ENCODE assay signal across 22 mouse cellular contexts in the genomic region with DNA sequence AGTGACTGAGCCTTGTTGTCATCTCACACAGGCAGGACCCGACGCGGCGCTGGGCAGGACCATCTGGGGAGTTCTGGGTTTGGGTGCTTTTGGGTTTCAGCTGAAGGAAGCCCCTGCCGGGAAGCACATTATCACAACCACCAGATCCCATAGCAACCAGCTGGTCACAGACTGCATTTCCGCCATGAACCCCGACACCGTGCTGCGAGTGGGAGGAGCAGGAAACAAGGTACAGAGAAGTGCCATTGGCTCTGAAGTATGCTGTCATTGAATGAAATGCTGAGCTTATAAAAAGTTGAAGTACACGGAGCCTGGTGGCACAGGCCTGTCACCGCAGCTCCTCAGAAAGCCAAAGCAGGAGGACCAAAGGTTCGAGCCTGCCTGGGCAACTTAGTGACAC. TPM values are rescaled to one million over a fixed set of nuclear protein-coding genes. Genes with fewer than 3 reads are reported as not detected.
DNase-seq lines count a peak whose midpoint lies in the region; ATAC-seq lines count a peak whose summit lies in the region.
"Had no signal": no experiment of that assay in that cellular context is flagged by ENCODE, and none has a peak within 500 bp of the region (broad histone marks: within the 10 kb centered on the region; RNA-seq: fewer than 3 reads in every experiment).

No protein-coding gene starts in this region.

- H3K27me3 ChIP-seq in midbrain, embryonic 11.5 days (ENCODE audit: control insufficient read depth, insufficient read depth, low read length), result no peaks in the 10 kb centered on the region
- no peaks in the 10 kb centered on the region for H3K27me3 ChIP-seq in midbrain, embryonic 15.5 days (replicated peaks)
- H3K27me3 ChIP-seq in liver, embryonic 15.5 days, result no peaks in the 10 kb centered on the region
- H3K27me3 ChIP-seq in splenic B cell, adult 2 months (ENCODE audit: control insufficient read depth, insufficient read depth, low read length, poor library complexity, severe bottlenecking), result no peaks in the 10 kb centered on the region
- no peaks in the 10 kb centered on the region for H3K27me3 ChIP-seq in forebrain, embryonic 15.5 days
- H3K27me3 ChIP-seq: embryonic facial prominence, embryonic 12.5 days; hindbrain, embryonic 12.5 days; limb, embryonic 12.5 days had no signal

- peaks cover 12% of the 10 kb centered on the region for H3K36me3 ChIP-seq in midbrain, embryonic 11.5 days (ENCODE audit: control insufficient read depth, insufficient read depth, low read length)
- H3K36me3 ChIP-seq in midbrain, embryonic 15.5 days (replicated peaks), result peaks cover 65% of the 10 kb centered on the region
- 0 out of 2 replicates have a peak, but pooled peaks cover 12% of the 10 kb centered on the region for H3K36me3 ChIP-seq in liver, embryonic 15.5 days (replicated peaks)
- peaks cover 3% of the 10 kb centered on the region for H3K36me3 ChIP-seq in splenic B cell, adult 2 months (ENCODE audit: control insufficient read depth, insufficient read depth, low read length, poor library complexity, severe bottlenecking)
- peaks cover 65% of the 10 kb centered on the region for H3K36me3 ChIP-seq in forebrain, embryonic 15.5 days

- no peaks in the 10 kb centered on the region for H3K9me3 ChIP-seq in midbrain, embryonic 11.5 days (ENCODE audit: control insufficient read depth, low read length)
- H3K9me3 ChIP-seq in midbrain, embryonic 15.5 days, result no peaks in the 10 kb centered on the region
- no peaks in the 10 kb centered on the region for H3K9me3 ChIP-seq in liver, embryonic 15.5 days (replicated peaks)
- H3K9me3 ChIP-seq in forebrain, embryonic 15.5 days, result no peaks in the 10 kb centered on the region
- H3K9me3 ChIP-seq: embryonic facial prominence, embryonic 12.5 days; hindbrain, embryonic 12.5 days; limb, embryonic 12.5 days had no signal

- H3K4me2 ChIP-seq in midbrain, embryonic 11.5 days, result no peak overlapping the region
- no peak overlapping the region for H3K4me2 ChIP-seq in midbrain, embryonic 15.5 days
- H3K4me2 ChIP-seq in liver, embryonic 15.5 days, result 0 out of 2 replicates have a peak overlapping the region, but pooled peaks have one; percentile 10
- no peak overlapping the region for H3K4me2 ChIP-seq in forebrain, embryonic 15.5 days (replicated peaks)
- H3K4me2 ChIP-seq: embryonic facial prominence, embryonic 12.5 days; hindbrain, embryonic 12.5 days; limb, embryonic 12.5 days; lung, embryonic 14.5 days had no signal

- H3K27ac ChIP-seq in midbrain, embryonic 11.5 days (ENCODE audit: low read depth, low read length), result no peak overlapping the region
- no peak overlapping the region for H3K27ac ChIP-seq in midbrain, embryonic 15.5 days
- H3K27ac ChIP-seq in liver, embryonic 15.5 days (replicated peaks), result no peak overlapping the region
- no peak overlapping the region for H3K27ac ChIP-seq in forebrain, embryonic 15.5 days (replicated peaks)
- H3K27ac ChIP-seq: embryonic facial prominence, embryonic 12.5 days; hindbrain, embryonic 12.5 days; kidney, postnatal 0 days; left cerebral cortex, adult 2 months; limb, embryonic 12.5 days; macrophage had no signal

- no peaks in the 10 kb centered on the region for H3K4me1 ChIP-seq in midbrain, embryonic 11.5 days (ENCODE audit: control insufficient read depth, insufficient read depth, low read length)
- H3K4me1 ChIP-seq in midbrain, embryonic 15.5 days, result no peaks in the 10 kb centered on the region
- no peaks in the 10 kb centered on the region for H3K4me1 ChIP-seq in liver, embryonic 15.5 days (replicated peaks)
- no peaks in the 10 kb centered on the region for H3K4me1 ChIP-seq in forebrain, embryonic 15.5 days
- H3K4me1 ChIP-seq: embryonic facial prominence, embryonic 12.5 days; hindbrain, embryonic 12.5 days; limb, embryonic 12.5 days had no signal

- peak; percentile 41 for DNase-seq in midbrain, embryonic 11.5 days (ENCODE audit: low spot score, missing footprints)
- DNase-seq in T-cell, adult 2 months (ENCODE audit: low spot score), result peak; percentile 53
- DNase-seq in splenic B cell, adult 2 months (ENCODE audit: low read depth, low spot score), result peak; percentile 54
- DNase-seq in kidney, postnatal 4 days, result no peak
- DNase-seq: adrenal gland, postnatal 10 days; cerebellum, adult 11-12 months; cerebellum, postnatal 36 days; heart, adult 18-20 months; kidney, adult 11 months; lung, embryonic 14.5 days; right cerebral cortex, postnatal 14 days had no signal

- no peak overlapping the region for H3K9ac ChIP-seq in midbrain, embryonic 11.5 days (ENCODE audit: low read length)
- H3K9ac ChIP-seq in midbrain, embryonic 15.5 days, result no peak overlapping the region
- no peak overlapping the region for H3K9ac ChIP-seq in liver, embryonic 15.5 days
- H3K9ac ChIP-seq in forebrain, embryonic 15.5 days (replicated peaks), result no peak overlapping the region
- H3K9ac ChIP-seq: embryonic facial prominence, embryonic 12.5 days; hindbrain, embryonic 12.5 days; limb, embryonic 12.5 days; lung, embryonic 14.5 days had no signal

- no peak overlapping the region for H3K4me3 ChIP-seq in midbrain, embryonic 11.5 days (ENCODE audit: low read depth, low read length)
- no peak overlapping the region for H3K4me3 ChIP-seq in midbrain, embryonic 15.5 days
- H3K4me3 ChIP-seq in liver, embryonic 15.5 days (replicated peaks), result no peak overlapping the region
- H3K4me3 ChIP-seq in forebrain, embryonic 15.5 days, result no peak overlapping the region
- H3K4me3 ChIP-seq: embryonic facial prominence, embryonic 12.5 days; hindbrain, embryonic 12.5 days; left cerebral cortex, adult 2 months; limb, embryonic 12.5 days had no signal

- no peak for ATAC-seq in midbrain, embryonic 11.5 days (ENCODE audit: low FRiP score)
- ATAC-seq in midbrain, embryonic 15.5 days (replicated peaks), result no peak
- ATAC-seq in liver, embryonic 15.5 days (ENCODE audit: insufficient read depth), result no peak
- no peak for ATAC-seq in forebrain, embryonic 15.5 days (replicated peaks)
- ATAC-seq: forebrain, embryonic 16.5 days; midbrain, embryonic 16.5 days had no signal

- WGBS in midbrain, embryonic 11.5 days, result 95% methylated on average over 12 of the region's 12 CpGs
- WGBS in midbrain, embryonic 15.5 days, result 91% methylated on average over 12 of the region's 12 CpGs
- 70% methylated on average over 12 of the region's 12 CpGs for WGBS in liver, embryonic 15.5 days (ENCODE audit: insufficient replicate concordance)
- 92% methylated on average over 12 of the region's 12 CpGs for WGBS in forebrain, embryonic 15.5 days

RNA-seq across cellular contexts. Expression of a gene that starts 10.7 kb away (rescaled TPM):
- 140 TPM in 2 replicates for polyA plus RNA-seq in midbrain, embryonic 11.5 days (2014; fragmentation: Nextera tagmentation; extraction: Ambion mirVana)
- polyA plus RNA-seq in midbrain, embryonic 15.5 days (2015; fragmentation: Nextera tagmentation; extraction: Ambion mirVana), result 129 and 137 TPM in 2 replicates
- 71.4 and 76.7 TPM in 2 replicates for polyA plus RNA-seq in liver, embryonic 15.5 days (2015; fragmentation: Nextera tagmentation; extraction: Ambion mirVana)
- 144 and 150 TPM in 2 replicates for polyA plus RNA-seq in forebrain, embryonic 15.5 days (2015; fragmentation: Nextera tagmentation; extraction: Ambion mirVana)

RNA-seq across cellular contexts. Expression of a gene that starts 20.2 kb away (rescaled TPM):
- polyA plus RNA-seq in midbrain, embryonic 11.5 days (2014; fragmentation: Nextera tagmentation; extraction: Ambion mirVana), result 22.5 and 26.3 TPM in 2 replicates
- polyA plus RNA-seq in midbrain, embryonic 15.5 days (2015; fragmentation: Nextera tagmentation; extraction: Ambion mirVana), result 46.2 and 48.0 TPM in 2 replicates
- 10.3 and 11.1 TPM in 2 replicates for polyA plus RNA-seq in liver, embryonic 15.5 days (2015; fragmentation: Nextera tagmentation; extraction: Ambion mirVana)
- polyA plus RNA-seq in forebrain, embryonic 15.5 days (2015; fragmentation: Nextera tagmentation; extraction: Ambion mirVana), result 34.5 and 40.9 TPM in 2 replicates

RNA-seq across cellular contexts. Expression of a gene that starts 23.0 kb away (rescaled TPM):
- polyA plus RNA-seq in midbrain, embryonic 11.5 days (2014; fragmentation: Nextera tagmentation; extraction: Ambion mirVana), result 24.3 and 26.3 TPM in 2 replicates
- 18.3 and 20.2 TPM in 2 replicates for polyA plus RNA-seq in midbrain, embryonic 15.5 days (2015; fragmentation: Nextera tagmentation; extraction: Ambion mirVana)
- polyA plus RNA-seq in liver, embryonic 15.5 days (2015; fragmentation: Nextera tagmentation; extraction: Ambion mirVana), result 17.3 and 18.9 TPM in 2 replicates
- polyA plus RNA-seq in forebrain, embryonic 15.5 days (2015; fragmentation: Nextera tagmentation; extraction: Ambion mirVana), result 19.2 and 19.9 TPM in 2 replicates

Comparison
In these comparisons a context has a peak if more than half of its experiments do, and no peak if none do; other contexts are left out.
1. DNase-seq: peak in midbrain, embryonic 11.5 days (single experiment), T-cell, adult 2 months (single experiment) and splenic B cell, adult 2 months (single experiment); none in kidney, postnatal 4 days (0 of 2).